Mouse (Mus musculus): Measurements from ENCODE around the gene Cacna1s. TPM values are rescaled to one million over a fixed set of nuclear protein-coding genes. Genes with fewer than 3 reads are reported as not detected.

Gene Cacna1s
- polyA plus RNA-seq, 1 experiment, result 0.70 TPM

DNA sequence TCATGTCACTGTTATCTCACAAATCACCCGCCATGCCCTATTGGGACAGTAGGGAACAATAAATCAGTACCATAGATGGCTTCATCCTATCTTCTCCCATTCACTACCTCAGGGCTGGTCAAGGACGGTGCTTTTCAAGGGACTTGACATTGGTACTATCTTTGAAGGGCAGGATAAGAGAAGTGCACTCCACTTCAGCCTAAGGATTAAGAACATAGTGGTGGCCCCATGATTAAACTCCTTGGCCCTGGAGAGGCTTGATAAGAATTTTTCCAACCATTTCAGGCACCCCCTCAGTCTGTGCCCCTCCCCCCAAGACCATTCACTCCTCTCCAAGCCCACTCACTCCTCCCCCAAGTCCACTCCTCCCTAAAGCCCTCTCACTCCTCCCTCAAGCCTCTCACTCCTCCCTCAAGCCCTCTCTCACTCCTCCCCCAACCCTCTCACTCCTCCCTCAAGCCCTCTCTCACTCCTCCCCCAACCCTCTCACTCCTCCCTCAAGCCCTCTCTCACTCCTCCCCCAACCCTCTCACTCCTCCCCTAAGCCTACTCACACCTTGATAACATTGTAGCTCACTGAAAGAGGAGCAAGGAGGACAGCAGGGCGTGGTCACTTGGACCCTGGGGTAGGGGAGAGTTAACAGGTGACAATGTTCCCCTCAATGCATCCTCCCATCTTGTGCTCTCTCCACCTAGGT lies 33.6 kb downstream of the Cacna1s start:
- H3K27ac ChIP-seq (ENCODE audit: control insufficient read depth, insufficient read depth, low read depth, low read length, poor library complexity), result no peak overlapping the region
- H3K4me3 ChIP-seq (replicated peaks; ENCODE audit: control insufficient read depth, low read depth, low read length), result no peak overlapping the region
- no peak for TF ChIP-seq POLR2A (IDR thresholded peaks at IDR 0.05; ENCODE audit: borderline replicate concordance, control insufficient read depth, low read depth, low read length)
- TF ChIP-seq CTCF (IDR thresholded peaks at IDR 0.05; ENCODE audit: control insufficient read depth, insufficient read depth, low read length), result no peak
- no peaks in the 10 kb centered on the region for H3K4me1 ChIP-seq (ENCODE audit: control insufficient read depth, insufficient read depth, low read length)
- WGBS, result 62% methylated on average over 3 of the region's 3 CpGs

- 68% methylated on average over 9 of the region's 9 CpGs for WGBS
- no peak overlapping the region for H3K4me3 ChIP-seq (replicated peaks; ENCODE audit: control insufficient read depth, low read depth, low read length)
- H3K27ac ChIP-seq (ENCODE audit: control insufficient read depth, insufficient read depth, low read depth, low read length, poor library complexity), result no peak overlapping the region
- TF ChIP-seq CTCF (IDR thresholded peaks at IDR 0.05; ENCODE audit: control insufficient read depth, insufficient read depth, low read length) (no peak), POLR2A (IDR thresholded peaks at IDR 0.05; ENCODE audit: borderline replicate concordance, control insufficient read depth, low read depth, low read length) (no peak)
- no peaks in the 10 kb centered on the region for H3K4me1 ChIP-seq (ENCODE audit: control insufficient read depth, insufficient read depth, low read length)
Observed at GRCm38 (mm10) chr1:136089368-136090165, 37.0 kb downstream of the Cacna1s start.

DNA sequence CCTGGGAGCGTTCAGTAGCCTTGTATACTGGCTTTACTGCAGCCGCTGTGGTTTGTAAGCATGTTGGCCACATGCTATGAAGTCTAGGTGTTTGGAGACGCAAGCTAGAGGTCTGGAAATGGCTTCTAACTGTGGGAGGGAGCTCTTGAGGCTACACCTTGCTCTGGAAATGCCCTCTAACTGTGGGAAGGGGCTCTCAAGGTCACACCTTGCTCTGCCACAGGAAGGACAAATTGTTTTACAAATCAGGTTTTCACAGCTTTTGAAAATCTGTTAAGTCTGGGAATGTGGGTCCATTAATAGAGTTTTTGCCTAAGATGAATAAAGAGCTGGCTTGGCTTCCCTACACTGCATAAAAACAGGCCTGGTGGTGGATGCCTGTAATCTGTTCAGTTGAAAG lies 41.2 kb downstream of the Cacna1s start:
- no peak for TF ChIP-seq POLR2A (IDR thresholded peaks at IDR 0.05; ENCODE audit: borderline replicate concordance, control insufficient read depth, low read depth, low read length)
- TF ChIP-seq CTCF (IDR thresholded peaks at IDR 0.05; ENCODE audit: control insufficient read depth, insufficient read depth, low read length), result no peak
- WGBS, result 73% methylated on average over 3 of the region's 3 CpGs
- H3K4me3 ChIP-seq (replicated peaks; ENCODE audit: control insufficient read depth, low read depth, low read length), result no peak overlapping the region
- no peaks in the 10 kb centered on the region for H3K4me1 ChIP-seq (ENCODE audit: control insufficient read depth, insufficient read depth, low read length)
- no peak overlapping the region for H3K27ac ChIP-seq (ENCODE audit: control insufficient read depth, insufficient read depth, low read depth, low read length, poor library complexity)

GRCm38 (mm10) chr1:136094807-136095206 lies 42.3 kb downstream of the Cacna1s start:
- H3K4me3 ChIP-seq (replicated peaks; ENCODE audit: control insufficient read depth, low read depth, low read length), result no peak overlapping the region
- H3K27ac ChIP-seq (ENCODE audit: control insufficient read depth, insufficient read depth, low read depth, low read length, poor library complexity), result no peak overlapping the region
- 89% methylated on average over 5 of the region's 5 CpGs for whole genome bisulfite sequencing
- no peaks in the 10 kb centered on the region for H3K4me1 ChIP-seq (ENCODE audit: control insufficient read depth, insufficient read depth, low read length)
- TF ChIP-seq CTCF (IDR thresholded peaks at IDR 0.05; ENCODE audit: control insufficient read depth, insufficient read depth, low read length) (no peak), POLR2A (IDR thresholded peaks at IDR 0.05; ENCODE audit: borderline replicate concordance, control insufficient read depth, low read depth, low read length) (no peak)

DNA sequence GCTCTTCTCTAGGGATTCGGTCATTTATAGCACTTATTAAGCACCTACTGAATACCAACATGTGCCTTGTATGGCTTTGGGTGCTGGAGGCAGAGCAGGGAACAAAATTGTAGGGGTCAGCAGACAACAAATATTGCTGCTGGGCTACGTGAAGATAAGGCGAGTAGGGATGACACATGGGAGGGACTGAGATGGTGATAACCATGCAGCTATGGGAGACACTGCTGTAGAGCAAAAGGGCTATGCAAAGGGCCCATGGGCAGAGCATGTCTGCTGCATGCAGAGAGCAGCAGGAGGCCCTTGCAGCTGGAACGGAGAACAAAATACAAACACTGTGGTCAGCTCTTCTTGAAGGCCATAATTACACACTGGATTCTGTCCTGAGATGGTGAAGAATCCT lies 49.5 kb downstream of the Cacna1s start:
- H3K27ac ChIP-seq (ENCODE audit: control insufficient read depth, insufficient read depth, low read depth, low read length, poor library complexity), result no peak overlapping the region
- no peaks in the 10 kb centered on the region for H3K4me1 ChIP-seq (ENCODE audit: control insufficient read depth, insufficient read depth, low read length)
- TF ChIP-seq CTCF (IDR thresholded peaks at IDR 0.05; ENCODE audit: control insufficient read depth, insufficient read depth, low read length) (no peak), POLR2A (IDR thresholded peaks at IDR 0.05; ENCODE audit: borderline replicate concordance, control insufficient read depth, low read depth, low read length) (no peak)
- WGBS, result 74% methylated on average over 4 of the region's 4 CpGs
- no peak overlapping the region for H3K4me3 ChIP-seq (replicated peaks; ENCODE audit: control insufficient read depth, low read depth, low read length)

- WGBS, result 70% methylated on average over 3 of the region's 3 CpGs
- Histone ChIP-seq H3K27ac (ENCODE audit: control insufficient read depth, insufficient read depth, low read depth, low read length, poor library complexity) (no peak overlapping the region), H3K4me3 (replicated peaks; ENCODE audit: control insufficient read depth, low read depth, low read length) (no peak overlapping the region), H3K4me1 (ENCODE audit: control insufficient read depth, insufficient read depth, low read length) (no peaks in the 10 kb centered on the region)
- TF ChIP-seq CTCF (IDR thresholded peaks at IDR 0.05; ENCODE audit: control insufficient read depth, insufficient read depth, low read length) (no peak), POLR2A (IDR thresholded peaks at IDR 0.05; ENCODE audit: borderline replicate concordance, control insufficient read depth, low read depth, low read length) (no peak)
Observed at GRCm38 (mm10) chr1:136102551-136102950, 50.0 kb downstream of the Cacna1s start.

GRCm38 (mm10) chr1:136102981-136103380 lies 50.4 kb downstream of the Cacna1s start:
- no peak overlapping the region for H3K4me3 ChIP-seq (replicated peaks; ENCODE audit: control insufficient read depth, low read depth, low read length)
- no peaks in the 10 kb centered on the region for H3K4me1 ChIP-seq (ENCODE audit: control insufficient read depth, insufficient read depth, low read length)
- WGBS, result 58% methylated on average over 2 of the region's 2 CpGs
- TF ChIP-seq CTCF (IDR thresholded peaks at IDR 0.05; ENCODE audit: control insufficient read depth, insufficient read depth, low read length) (no peak), POLR2A (IDR thresholded peaks at IDR 0.05; ENCODE audit: borderline replicate concordance, control insufficient read depth, low read depth, low read length) (no peak)
- H3K27ac ChIP-seq (ENCODE audit: control insufficient read depth, insufficient read depth, low read depth, low read length, poor library complexity), result no peak overlapping the region

GRCm38 (mm10) chr1:136103696-136104095 lies 51.1 kb downstream of the Cacna1s start:
- no peaks in the 10 kb centered on the region for H3K4me1 ChIP-seq (ENCODE audit: control insufficient read depth, insufficient read depth, low read length)
- 84% methylated on average over 7 of the region's 7 CpGs for WGBS
- no peak overlapping the region for H3K27ac ChIP-seq (ENCODE audit: control insufficient read depth, insufficient read depth, low read depth, low read length, poor library complexity)
- H3K4me3 ChIP-seq (replicated peaks; ENCODE audit: control insufficient read depth, low read depth, low read length), result no peak overlapping the region
- no peak for TF ChIP-seq CTCF (IDR thresholded peaks at IDR 0.05; ENCODE audit: control insufficient read depth, insufficient read depth, low read length)
- no peak for TF ChIP-seq POLR2A (IDR thresholded peaks at IDR 0.05; ENCODE audit: borderline replicate concordance, control insufficient read depth, low read depth, low read length)
